Mouse (Mus musculus): ENCODE measurements around the gene Irak3.

GRCm38 (mm10) chr10:120100806-120101205, 101.1 kb downstream of the Irak3 start:
- TF ChIP-seq CTCF (IDR thresholded peaks at IDR 0.05; ENCODE audit: extremely low read depth, insufficient read length, insufficient replicate concordance, low read depth, low read length) = no peak
- no peak for TF ChIP-seq POLR2A (IDR thresholded peaks at IDR 0.05; ENCODE audit: low read depth, low read length)

Measured in small intestine, adult 2 months (tissue).